Mouse (Mus musculus): ENCODE measurements around the gene Disp2. TPM values are rescaled to one million over a fixed set of nuclear protein-coding genes. Genes with fewer than 3 reads are reported as not detected.

The Disp2 gene
- polyA plus RNA-seq (2021; fragmentation: Nextera tagmentation): 235 and 277 TPM in 2 replicates
- long read RNA-seq, experiment 1, full-length matches to known transcripts: 7 of 73 reads
- long read RNA-seq, experiment 1, partial matches to known transcripts: 2 of 73 reads
- long read RNA-seq, experiment 1, other reads (novel, unspliced or antisense): 64 of 73 reads
- long read RNA-seq, experiment 2, full-length matches to known transcripts: 31 of 281 reads
- long read RNA-seq, experiment 2, partial matches to known transcripts: 229 of 281 reads
- long read RNA-seq, experiment 2, other reads (novel, unspliced or antisense): 21 of 281 reads

GRCm38 (mm10) chr2:118779504-118780480, at the start of gene Disp2:
Gene Disp2 (plus strand): TSS chr2:118779719.

GRCm38 (mm10) chr2:118745232-118745884, 34.2 kb upstream of the Disp2 start, which contains the start of gene Inafm2:
Gene Inafm2 (plus strand): TSS chr2:118745758.

GRCm38 (mm10) chr2:118761906-118762783, 17.4 kb upstream of the Disp2 start, which contains the start of gene Ccdc9b:
Gene Ccdc9b (minus strand): TSS chr2:118762661.

GRCm38 (mm10) chr2:118772158-118772874, 7.2 kb upstream of the Disp2 start, which contains the start of gene Phgr1:
Gene Phgr1 (plus strand): TSS chr2:118772769.

GRCm38 (mm10) chr2:118813981-118814836, 34.7 kb downstream of the Disp2 start, which contains the start of gene Knstrn:
Gene Knstrn (plus strand): TSS chr2:118814003.

Other genes starting within 250 kb of the Disp2 start
- gene Bmf, start 230.0 kb upstream of the Disp2 start, polyA plus RNA-seq (2021; fragmentation: Nextera tagmentation): 0.18 and 0.93 TPM in 2 replicates
- 0.21 and 0.25 TPM in 2 replicates for gene Bub1b, start 181.5 kb upstream of the Disp2 start, polyA plus RNA-seq (2021; fragmentation: Nextera tagmentation)
- gene Pak6, start 116.4 kb upstream of the Disp2 start, polyA plus RNA-seq (2021; fragmentation: Nextera tagmentation): 18.0 and 22.7 TPM in 2 replicates
- gene Ankrd63, start 75.8 kb upstream of the Disp2 start, polyA plus RNA-seq (2021; fragmentation: Nextera tagmentation): 4.7 and 4.9 TPM in 2 replicates
- 1.7 and 2.6 TPM in 2 replicates for gene Plcb2, start 51.3 kb upstream of the Disp2 start, polyA plus RNA-seq (2021; fragmentation: Nextera tagmentation)
- gene Inafm2, start 34.0 kb upstream of the Disp2 start, polyA plus RNA-seq (2021; fragmentation: Nextera tagmentation): 76.7 and 104 TPM in 2 replicates
- 0.39 and 0.69 TPM in 2 replicates for gene Ccdc9b, start 17.1 kb upstream of the Disp2 start, polyA plus RNA-seq (2021; fragmentation: Nextera tagmentation)
- gene Phgr1, start 7.0 kb upstream of the Disp2 start, polyA plus RNA-seq (2021; fragmentation: Nextera tagmentation): not detected in 2 replicates
- 0.40 and 0.46 TPM in 2 replicates for gene Knstrn, start 34.3 kb downstream of the Disp2 start, polyA plus RNA-seq (2021; fragmentation: Nextera tagmentation)
- 40.6 and 52.2 TPM in 2 replicates for gene Ivd, start 82.2 kb downstream of the Disp2 start, polyA plus RNA-seq (2021; fragmentation: Nextera tagmentation)
- gene Bahd1, start 120.7 kb downstream of the Disp2 start, polyA plus RNA-seq (2021; fragmentation: Nextera tagmentation): 3.6 and 3.8 TPM in 2 replicates
- gene Chst14, start 146.8 kb downstream of the Disp2 start, polyA plus RNA-seq (2021; fragmentation: Nextera tagmentation): 2.4 and 4.0 TPM in 2 replicates
- 91.7 and 102 TPM in 2 replicates for gene Ccdc32, start 249.7 kb downstream of the Disp2 start, polyA plus RNA-seq (2021; fragmentation: Nextera tagmentation)